Mouse (Mus musculus) MEL (cell line): ENCODE data around the gene Sh3gl2.
A peak's percentile ranks its signal among the peaks of the same experiment; 100 is the strongest.

Experiments
- CTCF ChIP-seq, 3 experiments: IDR thresholded peaks in 2 of 3; conservative IDR thresholded peaks in 1 of 3; 2 replicates each; pipeline ENCODE4 v1.5.1; 2011 to 2012; ENCODE audit warnings: low read length in 3 of 3, low read depth in 2 of 3, mild to moderate bottlenecking in 2 of 3, improper control_type of control experiment in 1 of 3, inconsistent platforms in 1 of 3, mixed read lengths in 1 of 3, moderate library complexity in 1 of 3; ENCODE audit not compliant: control insufficient read depth in 1 of 3, insufficient read depth in 1 of 3, poor library complexity in 1 of 3, severe bottlenecking in 1 of 3
- E2F4 ChIP-seq: IDR thresholded peaks from 2 replicates; pipeline ENCODE4 v1.6.1; 2011; ENCODE audit warnings: low read depth, low read length, improper control_type of control experiment, borderline replicate concordance
- EP300 ChIP-seq, 2 experiments: IDR thresholded peaks; 2 replicates each; pipeline ENCODE4 v1.6.1; 2011; ENCODE audit warnings: improper control_type of control experiment in 2 of 2, low read length in 2 of 2, low read depth in 1 of 2, mild to moderate bottlenecking in 1 of 2
- GABPA ChIP-seq: IDR thresholded peaks from 2 replicates; pipeline ENCODE4 v1.6.1; 2012; ENCODE audit warnings: low read depth, mild to moderate bottlenecking, inconsistent platforms, low read length, improper control_type of control experiment, moderate library complexity
- JUND ChIP-seq: IDR thresholded peaks from 2 replicates; pipeline ENCODE4 v1.6.1; 2011; ENCODE audit warnings: low read depth, mild to moderate bottlenecking, improper control_type of control experiment, low read length
- MYB ChIP-seq: IDR thresholded peaks from 2 replicates; pipeline ENCODE4 v1.6.1; 2011; ENCODE audit warnings: mild to moderate bottlenecking, low read depth, low read length, improper control_type of control experiment
- MYC ChIP-seq: IDR thresholded peaks from 2 replicates; pipeline ENCODE4 v1.6.1; 2011; ENCODE audit warnings: low read depth, mild to moderate bottlenecking, low read length, improper control_type of control experiment, moderate library complexity
- POLR2A ChIP-seq, 2 experiments: IDR thresholded peaks; 2 replicates each; pipeline ENCODE4 v1.6.1; 2011 to 2012; ENCODE audit warnings: low read length in 2 of 2, mild to moderate bottlenecking in 2 of 2, control low read depth in 1 of 2, improper control_type of control experiment in 1 of 2, low read depth in 1 of 2, moderate library complexity in 1 of 2; ENCODE audit not compliant: control insufficient read depth in 1 of 2, insufficient read depth in 1 of 2, poor library complexity in 1 of 2
- POLR2AphosphoS2 ChIP-seq: IDR thresholded peaks from 2 replicates; pipeline ENCODE4 v1.6.1; 2011; ENCODE audit warnings: low read length, improper control_type of control experiment
- POLR2AphosphoS5 ChIP-seq: IDR thresholded peaks from 2 replicates; pipeline ENCODE4 v1.6.1; 2012; ENCODE audit warnings: low read depth, borderline replicate concordance, mild to moderate bottlenecking, inconsistent platforms, low read length, moderate library complexity, mixed read lengths
- SIN3A ChIP-seq: IDR thresholded peaks from 2 replicates; pipeline ENCODE4 v1.6.1; 2012; ENCODE audit warnings: low read length, improper control_type of control experiment, inconsistent platforms
- TCF12 ChIP-seq: IDR thresholded peaks from 2 replicates; pipeline ENCODE4 v1.6.1; 2014; ENCODE audit warnings: low read depth, mild to moderate bottlenecking, inconsistent platforms, low read length, improper control_type of control experiment, moderate library complexity

DNA sequence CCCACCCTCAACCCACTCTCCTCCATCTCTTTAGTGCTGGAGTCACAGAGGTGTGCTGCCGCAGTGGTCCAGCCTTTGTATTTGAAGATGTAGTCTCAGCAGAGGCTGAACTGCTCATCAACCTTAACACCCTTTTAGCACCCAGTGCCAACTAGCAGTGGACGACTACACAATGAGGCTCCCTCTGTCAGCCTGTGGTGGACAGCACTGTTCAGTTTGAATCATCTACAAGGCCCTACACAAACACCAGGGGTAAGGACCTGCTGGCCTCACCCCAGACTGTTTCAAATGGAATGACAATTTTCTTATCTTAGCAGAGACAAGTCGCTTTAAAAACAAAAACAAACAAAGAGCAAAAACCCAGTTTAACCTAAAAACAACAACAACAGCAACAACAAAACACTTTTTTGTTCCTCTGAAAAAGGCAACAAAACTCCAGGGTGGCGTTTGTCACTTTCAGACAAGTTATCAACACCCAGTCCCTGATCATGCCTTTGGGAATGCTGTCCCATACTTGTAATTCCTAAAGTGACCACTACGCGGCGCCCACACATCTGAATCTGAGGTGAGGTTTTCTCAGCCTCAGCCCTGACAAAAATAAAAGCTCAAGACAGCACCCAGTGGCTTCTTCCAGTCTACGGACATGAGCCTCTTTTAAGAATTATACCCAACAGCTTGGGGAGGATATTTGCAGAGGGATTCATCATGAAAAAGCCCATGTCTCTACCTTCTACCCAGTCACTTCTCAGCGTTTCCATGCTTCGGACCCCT lies 199.7 kb downstream of the Sh3gl2 start:
- no peak for TF ChIP-seq MYC
- no peak for TF ChIP-seq POLR2A (IDR thresholded peaks at IDR 0.05; ENCODE audit: control insufficient read depth in 1 of 2, insufficient read depth in 1 of 2, low read depth in 1 of 2, low read length in 2 of 2, poor library complexity in 1 of 2)
- no peak for TF ChIP-seq JUND
- no peak for TF ChIP-seq E2F4
- no peak for TF ChIP-seq GABPA
- peak; percentile 41 to 58 (median 46) for TF ChIP-seq CTCF (IDR thresholded peaks at IDR 0.05 in 2 of 3, conservative IDR thresholded peaks at IDR 0.05 in 1 of 3; ENCODE audit: control insufficient read depth in 1 of 3, insufficient read depth in 1 of 3, low read depth in 2 of 3, low read length in 3 of 3, poor library complexity in 1 of 3, severe bottlenecking in 1 of 3)
- no peak for TF ChIP-seq POLR2AphosphoS5
- no peak for TF ChIP-seq EP300 (IDR thresholded peaks at IDR 0.05; ENCODE audit: low read depth in 1 of 2, low read length in 2 of 2)
- no peak for TF ChIP-seq MYB
- no peak for TF ChIP-seq TCF12
- no peak for TF ChIP-seq POLR2AphosphoS2
- TF ChIP-seq SIN3A: no peak
